Mouse (Mus musculus) adrenal gland, postnatal 4 days (tissue): ENCODE measurements around the gene Aqp2. TPM values are rescaled to one million over a fixed set of nuclear protein-coding genes. Genes with fewer than 3 reads are reported as not detected.

Experiments
- DNase-seq, 2 experiments: peaks; one replicate each; pipeline ENCODE4 v3.0.0; 2021 to 2022; ENCODE audit warnings: low spot score in 2 of 2, mixed read lengths in 2 of 2
- total RNA-seq, 2 experiments: library from RNA; stranded (reverse); gene quantifications; 2 replicates each; pipeline ENCODE4 v1.2.3; 2021

The Aqp2 gene
- total RNA-seq, 2 experiments from 2014 or later, result 1.2 to 11.4 TPM

DNA sequence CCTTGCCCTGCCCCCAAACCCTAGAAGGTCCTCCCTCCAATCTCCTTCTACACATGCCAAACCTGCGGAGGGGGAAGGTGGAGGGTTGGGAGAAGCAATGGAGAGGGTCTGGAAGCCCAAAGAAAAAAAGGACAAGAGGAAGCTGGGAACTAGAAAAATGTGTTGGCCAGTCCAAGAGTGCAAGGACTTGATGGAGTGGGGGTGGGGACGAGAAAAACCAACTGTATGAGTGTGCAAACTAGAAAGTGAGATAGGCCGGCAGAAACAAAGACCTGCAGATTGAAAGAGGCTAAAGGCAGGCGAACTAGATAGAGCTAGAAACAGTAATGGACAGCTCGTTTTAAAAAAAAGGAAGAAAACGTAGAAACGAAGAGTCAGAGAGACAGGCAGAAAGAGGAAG, 10.8 kb downstream of the Aqp2 start:
- no peak for DNase-seq

DNA sequence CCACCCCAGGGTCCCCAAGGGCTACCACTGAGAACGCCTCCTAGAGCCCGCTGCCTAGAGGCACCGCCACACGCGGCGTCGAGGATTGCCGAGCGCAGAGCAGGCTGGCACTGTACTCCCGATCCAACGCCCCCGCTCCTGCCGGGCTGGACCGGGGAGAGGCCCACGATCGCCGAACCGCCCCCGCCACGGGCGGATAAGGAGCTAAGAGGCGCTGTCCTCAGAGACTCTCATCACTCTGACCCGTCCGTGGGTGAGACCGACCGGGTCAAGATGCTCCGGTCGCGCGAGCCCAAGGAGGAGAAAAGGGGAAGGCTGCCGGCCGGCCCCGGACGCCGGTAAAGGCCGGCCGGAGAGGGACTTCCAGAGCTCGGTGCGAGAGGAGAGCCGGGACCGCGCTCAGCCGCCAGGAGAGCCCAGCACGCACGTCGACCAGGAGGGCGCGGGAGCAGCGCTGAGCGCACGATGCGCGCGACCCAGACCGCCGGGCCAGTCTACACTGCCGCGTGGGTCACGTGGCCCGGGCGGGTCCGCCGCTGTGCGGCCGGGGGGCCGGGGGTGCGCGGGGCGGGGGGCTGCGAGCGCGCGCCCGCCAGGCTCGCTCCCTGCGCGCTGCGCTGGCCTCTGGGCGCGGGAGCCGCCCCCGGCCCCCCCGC, 11.7 kb downstream of the Aqp2 start, which contains the start of gene Aqp5:
TSS of gene Aqp5 (plus strand) at position 354 of the 656 bp plus-strand sequence.
- DNase-seq, result no peak

DNA sequence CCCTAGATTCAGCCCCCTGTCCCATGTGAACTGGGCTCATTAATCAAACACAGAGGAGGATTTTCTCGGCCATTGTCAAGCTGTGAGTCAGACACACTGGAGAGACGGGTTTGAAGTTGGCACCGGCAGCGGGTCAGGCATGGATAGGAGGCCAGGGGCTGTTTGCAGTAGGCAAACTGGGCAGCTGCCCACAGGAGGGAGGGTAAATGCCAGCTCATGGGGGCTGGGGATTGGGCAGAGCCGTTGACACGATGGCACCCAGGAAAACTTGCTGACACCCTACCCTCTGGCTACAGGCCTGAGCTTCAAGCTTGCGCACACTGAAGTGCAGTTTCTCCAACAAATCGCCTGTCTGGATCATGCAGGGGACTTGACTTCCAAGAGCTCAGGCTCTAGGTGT, 13.3 kb downstream of the Aqp2 start:
- no peak for DNase-seq

DNA sequence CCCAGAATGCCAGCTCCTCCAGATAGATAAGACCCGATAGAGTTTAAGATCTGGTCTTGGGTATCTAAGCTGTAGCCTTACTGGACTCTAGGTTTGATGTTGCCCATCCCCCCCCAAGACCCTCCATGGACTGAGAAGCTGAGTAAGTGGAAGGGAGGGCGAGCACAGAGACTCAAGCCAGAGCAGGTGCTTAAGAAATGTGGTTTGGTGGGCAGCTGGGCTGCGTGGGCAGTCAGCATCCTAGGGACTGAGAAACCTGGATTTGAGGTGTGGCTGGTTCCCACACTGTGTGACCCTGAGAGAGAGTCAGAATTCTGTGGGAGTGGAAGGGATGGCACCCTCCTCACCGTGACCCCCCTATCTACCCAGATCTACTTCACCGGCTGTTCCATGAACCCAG, 14.0 kb downstream of the Aqp2 start:
- DNase-seq, result no peak

DNA sequence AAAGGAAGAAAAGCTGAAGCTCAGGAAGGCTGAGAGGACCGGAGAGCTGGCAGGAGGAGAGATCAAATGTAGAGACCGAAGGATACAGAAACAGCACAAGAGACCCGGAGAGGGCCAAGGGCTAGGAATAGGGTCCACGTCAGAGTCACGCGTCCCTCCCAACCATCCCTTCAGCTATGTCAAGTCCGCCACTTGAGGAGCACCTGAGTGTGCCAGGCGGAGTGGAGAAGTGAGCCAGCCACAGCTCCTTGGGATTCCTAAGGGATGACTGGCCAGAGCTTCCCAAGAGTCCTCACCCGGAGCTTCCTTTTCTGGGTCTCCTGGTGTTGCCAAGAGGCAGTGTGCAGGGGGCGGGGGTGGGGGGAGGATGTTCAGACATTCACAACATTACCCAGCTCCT, 16.1 kb downstream of the Aqp2 start:
- DNase-seq, result no peak

DNA sequence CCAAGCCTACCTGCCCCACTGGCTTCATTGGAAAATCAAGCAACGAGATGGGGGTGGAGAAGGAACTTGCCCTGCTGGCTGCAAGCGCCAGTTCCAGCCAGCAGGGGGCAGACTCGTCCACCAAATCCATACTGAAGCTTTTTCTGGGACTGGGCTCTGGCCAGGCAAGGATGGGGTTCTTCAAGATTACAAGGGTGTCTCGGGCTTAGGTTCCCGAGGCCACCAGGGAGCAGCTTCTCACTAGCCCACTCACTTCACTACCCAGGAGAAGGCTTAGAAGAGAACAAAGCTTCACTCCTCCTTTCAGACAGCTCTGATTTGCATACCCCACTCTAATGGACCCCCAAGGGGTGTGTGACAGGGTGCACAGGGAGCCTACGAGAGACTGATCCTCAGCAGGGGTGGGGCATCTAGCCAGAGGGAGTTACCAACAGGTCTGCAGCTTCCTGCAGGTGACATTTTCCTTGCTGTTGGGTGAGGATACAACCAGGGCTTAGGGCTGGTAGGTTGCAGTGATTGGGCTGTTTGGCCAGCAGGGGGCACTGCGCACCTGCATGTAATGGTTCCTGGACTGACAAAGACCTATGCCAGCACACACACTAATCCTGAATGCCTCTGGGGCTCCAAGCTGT, 17.3 kb downstream of the Aqp2 start:
- DNase-seq, result peak; percentile 79 to 80

DNA sequence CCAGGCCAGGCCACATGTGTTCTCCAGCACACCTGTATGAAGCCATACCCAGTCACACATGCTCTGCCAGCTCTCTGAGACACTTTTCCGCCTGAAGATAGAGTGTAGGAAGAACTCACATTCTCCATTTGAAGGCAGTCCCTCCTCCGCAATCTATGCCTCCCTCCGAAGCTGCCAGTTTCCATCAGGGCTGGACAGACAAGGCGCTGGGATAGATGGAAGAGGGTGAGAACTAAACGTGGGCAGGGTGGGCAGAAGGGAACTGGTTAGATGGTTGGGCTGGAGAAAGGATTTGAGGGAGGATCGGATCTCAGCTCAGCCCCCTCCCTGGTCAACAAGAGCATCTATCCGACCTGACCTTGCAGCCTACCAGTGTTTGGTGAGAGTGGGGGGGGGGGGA, 18.0 kb downstream of the Aqp2 start:
- no peak for DNase-seq

DNA sequence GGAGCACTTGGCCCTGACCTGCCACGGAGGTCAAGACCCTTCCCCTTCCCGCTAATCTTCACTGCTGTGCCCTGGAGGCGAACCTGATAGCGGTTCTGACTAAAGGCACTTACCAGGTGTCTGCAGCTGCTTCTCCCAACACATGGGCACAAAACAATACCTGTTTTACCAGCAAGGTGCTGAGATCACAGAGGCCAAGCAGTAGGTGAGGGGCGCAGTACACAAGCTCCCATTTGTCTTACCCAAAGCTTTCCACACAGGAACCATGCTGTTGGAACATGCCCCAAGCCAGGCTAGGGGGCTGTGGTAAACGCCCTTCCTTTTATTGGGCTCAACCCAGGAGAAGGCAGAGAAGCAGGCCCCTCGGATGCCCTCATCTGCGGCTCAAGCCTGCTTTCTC, 18.7 kb downstream of the Aqp2 start:
- no peak for DNase-seq

DNA sequence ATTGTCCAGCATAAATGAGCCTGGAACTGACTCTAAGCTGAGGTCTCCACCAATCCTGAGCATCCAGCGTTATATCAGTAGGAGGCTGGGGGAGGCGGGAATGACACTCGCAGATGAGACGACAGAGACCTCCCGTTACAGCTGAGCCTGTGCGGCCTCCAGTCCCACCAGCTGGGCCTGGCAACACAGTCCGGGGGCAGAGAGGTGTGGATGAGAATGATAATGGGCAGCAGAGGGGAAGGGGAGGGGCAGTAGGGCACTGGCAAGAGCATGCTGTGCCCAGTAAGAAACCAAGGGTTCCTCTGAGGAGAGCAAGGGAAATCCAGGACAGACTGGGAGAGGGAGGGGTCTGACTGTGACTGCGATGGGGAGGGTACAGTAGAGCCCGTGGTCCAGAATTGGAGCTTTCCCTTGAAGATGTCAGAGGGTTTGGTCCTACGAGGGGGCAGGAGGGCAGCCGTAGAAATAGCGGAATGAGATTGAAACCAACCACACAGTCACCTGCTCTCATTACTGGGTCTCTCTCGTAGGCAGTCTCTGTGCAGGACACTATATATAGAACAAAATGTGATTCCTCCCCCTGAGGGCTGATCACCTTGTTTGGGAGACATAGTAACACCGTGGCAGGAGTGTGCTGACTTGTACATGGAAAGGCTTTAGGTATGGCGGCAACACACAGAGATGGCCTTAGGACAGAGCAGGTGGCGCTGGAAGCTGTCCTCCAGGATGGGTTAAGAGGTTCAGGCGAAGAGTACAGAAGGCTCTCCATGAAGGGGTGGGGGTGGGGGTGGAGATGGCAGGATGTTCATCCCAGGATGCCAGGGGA, 20.6 kb downstream of the Aqp2 start:
- no peak for DNase-seq

DNA sequence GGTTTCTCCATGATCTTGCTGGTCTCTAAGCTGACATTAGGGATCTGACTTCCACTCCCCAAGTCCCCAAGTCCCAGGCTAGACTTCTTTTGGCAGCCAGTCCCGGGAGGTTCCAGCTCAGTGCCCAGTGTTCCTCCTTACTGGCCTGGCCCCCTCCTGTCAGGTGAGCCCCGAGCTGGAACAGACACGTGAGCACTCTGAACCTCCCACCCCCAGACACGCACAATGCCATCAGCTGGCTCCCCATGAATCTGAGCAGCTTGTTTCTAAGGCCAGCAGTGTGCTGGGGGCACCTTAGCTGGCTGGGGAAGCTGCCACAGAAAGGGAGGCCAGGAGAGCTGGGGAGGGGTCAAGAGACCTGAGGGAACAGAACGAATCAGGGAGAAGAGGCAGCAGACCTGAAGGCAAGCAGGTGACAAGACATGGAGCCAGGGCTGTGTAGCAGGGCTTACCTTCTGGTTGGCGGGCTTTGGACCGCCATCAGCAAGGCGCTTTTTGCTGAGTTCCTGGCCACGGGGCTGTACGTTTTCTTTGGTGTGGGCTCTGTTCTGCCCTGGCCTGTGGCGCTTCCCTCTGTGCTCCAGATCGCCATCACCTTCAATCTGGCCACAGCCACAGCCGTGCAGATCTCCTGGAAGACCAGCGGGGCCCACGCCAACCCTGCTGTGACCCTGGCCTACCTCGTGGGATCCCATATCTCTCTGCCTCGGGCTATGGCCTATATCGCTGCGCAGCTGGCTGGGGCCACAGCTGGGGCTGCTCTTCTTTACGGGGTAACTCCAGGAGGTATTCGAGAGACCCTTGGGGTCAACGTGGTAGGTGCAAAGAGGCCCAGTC, 22.3 kb downstream of the Aqp2 start, which contains the start of gene Aqp6:
TSS of gene Aqp6 (plus strand) at position 415 of the 837 bp plus-strand sequence.
- no peak for DNase-seq

DNA sequence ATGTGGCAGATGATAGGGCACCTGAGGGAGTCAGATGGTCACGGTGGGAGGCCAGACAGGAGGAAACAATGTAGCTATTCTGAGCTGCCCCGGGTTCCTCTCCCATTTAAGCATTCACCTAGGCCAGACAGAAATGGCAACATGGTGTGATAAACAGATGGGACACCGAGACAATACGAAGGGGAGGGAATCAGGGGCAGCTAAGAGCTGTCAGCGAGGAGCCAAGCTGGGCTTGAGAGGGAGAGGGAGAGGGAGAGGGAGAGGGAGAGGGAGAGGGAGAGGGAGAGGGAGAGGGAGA, 22.9 kb downstream of the Aqp2 start:
- no peak for DNase-seq

DNA sequence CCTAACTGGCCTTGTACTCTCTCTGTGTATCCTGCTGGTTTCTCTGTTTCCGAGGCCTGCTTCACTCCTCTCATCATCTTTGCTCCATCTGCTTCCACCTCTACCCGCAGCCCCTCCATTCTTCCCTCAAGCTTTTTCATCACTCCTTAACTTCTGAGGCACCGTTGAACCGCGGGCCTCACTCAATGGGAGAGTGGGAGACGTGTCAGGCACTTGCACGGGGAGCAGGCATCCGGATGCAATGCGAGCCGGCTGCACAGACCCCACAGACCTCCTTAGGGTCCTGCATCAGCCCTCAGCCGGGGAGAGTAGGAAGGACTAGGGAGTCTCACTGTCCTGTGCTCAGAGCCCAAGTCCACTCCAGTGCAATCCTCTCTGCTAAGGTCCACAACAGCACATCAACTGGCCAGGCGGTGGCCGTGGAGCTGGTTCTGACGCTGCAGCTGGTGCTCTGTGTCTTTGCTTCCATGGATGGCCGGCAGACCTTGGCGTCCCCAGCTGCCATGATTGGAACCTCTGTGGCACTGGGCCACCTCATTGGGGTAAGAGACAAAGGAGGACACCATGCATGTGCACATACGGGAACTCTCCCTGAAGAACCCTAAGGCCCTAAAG, 23.5 kb downstream of the Aqp2 start:
- no peak for DNase-seq

DNA sequence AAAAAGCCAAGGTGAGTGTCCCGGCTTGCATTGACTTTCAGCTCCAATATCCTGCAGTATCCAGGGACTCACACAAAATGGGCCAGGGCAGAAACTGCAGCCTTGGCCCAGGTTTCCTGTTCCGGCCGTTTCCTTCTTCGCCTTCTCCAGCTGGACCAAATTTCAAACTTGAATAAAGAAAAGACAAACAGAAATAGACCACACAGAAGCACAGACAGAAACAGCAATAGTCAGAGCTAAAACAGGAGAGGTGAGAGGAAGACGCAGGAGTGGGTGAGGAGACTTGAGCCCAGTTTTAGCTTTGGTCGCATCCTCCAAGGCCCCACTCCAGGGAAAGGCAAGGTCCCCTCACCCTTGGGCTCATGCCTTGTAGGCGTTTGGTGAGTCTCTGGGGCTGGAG, 24.4 kb downstream of the Aqp2 start:
- no peak for DNase-seq

DNA sequence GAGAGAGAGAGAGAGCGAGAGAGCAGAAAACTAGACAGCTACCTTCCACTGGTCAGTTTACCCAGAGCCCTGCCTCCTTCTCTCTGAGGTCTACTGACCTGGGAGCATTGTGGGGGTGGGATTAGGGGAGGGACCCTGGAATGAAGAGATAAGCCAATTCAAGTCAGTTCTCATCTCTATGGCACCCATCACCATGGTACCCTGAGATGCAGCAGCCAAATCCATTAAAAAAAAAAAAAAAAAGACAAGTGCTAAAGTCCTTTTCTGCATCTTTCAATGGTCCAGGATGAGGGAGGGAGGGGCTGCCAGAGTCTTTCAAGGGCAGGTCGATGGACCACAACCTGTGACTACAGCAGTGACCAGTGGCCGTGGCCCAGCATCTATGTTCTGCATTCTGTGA, 26.7 kb downstream of the Aqp2 start:
- no peak for DNase-seq

DNA sequence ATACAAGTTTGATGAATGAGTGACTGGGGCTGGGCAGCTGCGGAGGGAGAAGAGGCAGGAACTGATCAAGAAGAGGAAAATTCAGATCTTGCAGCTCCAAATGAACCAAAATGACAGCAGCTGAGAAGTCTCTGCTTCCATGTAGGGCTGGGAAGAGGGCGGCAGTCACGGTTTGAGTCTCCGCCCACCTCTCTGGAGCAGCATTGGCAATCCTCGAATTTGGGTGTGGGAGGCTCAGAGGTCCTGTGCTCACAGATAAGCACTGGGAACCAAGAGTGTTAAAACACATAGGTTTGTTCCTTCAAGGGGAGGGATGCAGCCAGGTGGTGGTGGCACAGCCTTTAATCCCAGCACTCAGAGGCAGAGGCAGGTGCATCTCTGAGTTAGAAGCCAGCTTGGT, 27.7 kb downstream of the Aqp2 start:
- DNase-seq, result no peak

DNA sequence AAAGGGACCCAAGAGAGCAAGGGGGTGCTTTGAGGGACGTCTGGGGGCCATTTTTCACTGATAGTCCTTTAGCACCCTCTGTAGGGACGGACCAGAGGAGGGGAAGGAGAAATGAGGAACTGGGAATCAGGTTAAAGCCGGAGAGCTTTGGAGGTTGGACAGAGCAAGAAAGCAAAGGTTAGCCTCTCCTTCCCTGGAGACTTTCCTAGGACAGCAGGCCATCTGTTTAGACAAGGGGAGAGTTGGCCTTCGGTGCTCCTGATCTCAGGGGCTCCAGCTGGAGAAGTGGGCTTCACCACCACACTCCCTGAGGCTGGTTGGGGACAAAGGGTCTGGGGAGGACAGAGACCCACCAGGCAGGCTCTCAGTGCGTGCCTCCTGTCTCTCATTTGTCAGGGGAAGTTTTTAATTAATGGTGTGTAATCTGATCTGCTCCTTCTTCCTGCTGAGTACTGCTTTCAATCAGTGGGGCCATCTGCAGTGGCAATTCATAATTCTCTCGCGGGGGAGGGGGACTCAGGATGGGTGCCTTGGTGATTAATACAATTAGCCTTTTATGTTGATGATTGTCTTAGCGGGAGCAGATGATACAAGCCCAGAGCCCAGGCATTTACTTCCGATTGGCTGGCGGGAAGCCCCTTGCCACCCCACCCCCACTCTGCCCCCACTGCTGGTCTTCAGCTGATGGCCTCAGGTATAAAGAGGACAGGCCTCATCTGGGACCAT, 28.7 kb downstream of the Aqp2 start:
- DNase-seq, result no peak

DNA sequence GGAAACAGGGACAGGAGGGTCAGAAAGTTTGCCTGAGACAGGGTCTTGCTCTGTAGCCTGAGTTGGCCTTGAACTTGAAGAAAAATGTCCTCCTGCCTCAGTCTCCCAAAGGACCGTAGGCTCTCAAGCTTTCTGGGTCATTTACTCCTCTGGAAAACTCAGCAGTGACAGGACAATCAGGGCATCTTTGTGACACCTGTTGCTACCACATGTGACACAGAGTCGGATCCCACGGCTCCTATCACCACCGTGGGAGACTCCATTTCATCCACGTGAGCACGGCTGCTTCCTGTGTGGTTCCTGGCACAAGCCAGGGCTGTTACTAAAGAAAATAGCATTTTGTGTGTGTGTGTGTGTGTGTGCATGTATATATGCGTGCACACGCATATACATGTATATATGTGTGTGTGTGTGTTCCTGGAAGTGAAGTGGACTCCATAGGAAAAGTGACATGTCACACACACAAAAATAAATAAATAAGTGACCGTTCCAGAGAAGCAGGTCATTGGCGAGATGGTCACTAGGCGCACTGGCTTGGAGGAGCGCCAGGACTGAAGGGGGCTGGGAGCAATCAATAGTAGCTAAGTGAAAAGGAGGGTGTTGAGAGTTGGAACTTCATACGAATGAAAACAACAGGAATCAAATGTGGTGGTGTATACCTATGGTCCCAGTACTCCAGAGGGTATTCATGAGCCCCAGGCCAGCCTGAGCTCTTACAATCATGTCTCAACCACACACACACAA, 29.7 kb downstream of the Aqp2 start:
- DNase-seq, result no peak

DNA sequence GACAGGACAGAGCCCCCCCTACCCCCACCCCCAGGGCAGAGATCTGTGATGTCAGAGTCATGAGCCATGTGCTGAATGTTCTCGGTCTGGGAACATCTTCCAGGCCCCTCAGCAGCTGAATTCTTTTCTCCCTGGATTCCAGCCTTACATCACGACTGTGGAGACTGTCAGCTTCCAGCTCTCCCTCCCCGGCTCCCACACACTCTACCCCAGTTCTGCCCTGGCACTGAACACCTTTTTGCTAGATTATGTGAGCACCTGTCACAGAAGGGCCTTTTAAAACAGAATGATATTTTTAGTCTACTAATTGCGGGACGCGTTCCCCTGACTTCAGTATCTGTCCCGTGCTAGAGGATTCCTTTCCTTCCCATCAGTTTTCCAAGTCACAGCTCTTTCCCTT, 32.7 kb downstream of the Aqp2 start:
- DNase-seq, result no peak

DNA sequence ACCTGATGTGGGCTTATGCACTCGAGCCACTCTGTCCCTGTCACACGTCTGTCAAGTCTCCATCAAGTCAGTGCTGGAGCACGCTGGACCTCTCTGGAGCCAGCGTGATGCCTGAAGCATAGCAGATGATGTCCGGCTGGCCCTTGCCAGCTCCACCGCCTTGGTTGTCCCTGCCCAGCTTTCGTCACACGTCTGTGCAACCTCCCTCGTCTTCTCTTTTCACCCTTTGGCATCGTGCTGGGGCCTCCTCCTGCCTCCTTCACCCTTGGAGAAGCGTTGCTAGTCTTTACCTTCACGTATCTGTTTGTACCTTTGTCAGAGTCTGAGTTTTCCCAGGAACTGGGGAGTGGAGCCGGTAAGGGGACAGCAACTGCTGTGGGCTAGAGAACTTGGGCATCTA, 35.4 kb downstream of the Aqp2 start:
- DNase-seq, result no peak

DNA sequence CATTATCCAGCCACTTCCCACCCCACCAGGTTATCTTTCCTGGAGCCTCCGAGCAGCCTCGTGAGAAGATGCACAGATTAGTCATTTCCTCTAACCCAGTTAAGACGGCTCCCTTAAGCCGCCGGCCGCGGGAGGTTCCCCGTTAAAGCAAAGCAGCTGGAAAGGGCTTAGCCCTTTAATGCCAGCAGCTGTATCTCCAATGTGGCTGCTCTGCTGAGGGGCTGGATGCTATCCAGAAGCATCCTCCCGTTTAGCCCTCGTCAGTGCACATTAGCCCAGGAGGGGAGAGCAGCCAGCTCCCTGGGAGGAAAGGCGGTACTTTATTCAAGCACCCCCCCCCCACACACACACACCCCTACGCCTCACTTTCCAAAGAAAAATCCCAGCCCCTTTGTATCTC, 35.9 kb downstream of the Aqp2 start:
- DNase-seq, result no peak
